Mouse (Mus musculus) fat pad, adult 2 months (tissue): ENCODE measurements around the gene Wdr73.
"Not testable (repeated sequence)": the region's sequence is repeated elsewhere in the genome, so short reads cannot be mapped to it uniquely, and the experiment has no call there.

Source experiments
- DNase-seq: peaks from one replicate; pipeline ENCODE4 v3.0.0-alpha.2; 2011; ENCODE audit warnings: low read depth, low spot score; ENCODE audit errors: extremely low read depth

Gene Wdr73

DNA sequence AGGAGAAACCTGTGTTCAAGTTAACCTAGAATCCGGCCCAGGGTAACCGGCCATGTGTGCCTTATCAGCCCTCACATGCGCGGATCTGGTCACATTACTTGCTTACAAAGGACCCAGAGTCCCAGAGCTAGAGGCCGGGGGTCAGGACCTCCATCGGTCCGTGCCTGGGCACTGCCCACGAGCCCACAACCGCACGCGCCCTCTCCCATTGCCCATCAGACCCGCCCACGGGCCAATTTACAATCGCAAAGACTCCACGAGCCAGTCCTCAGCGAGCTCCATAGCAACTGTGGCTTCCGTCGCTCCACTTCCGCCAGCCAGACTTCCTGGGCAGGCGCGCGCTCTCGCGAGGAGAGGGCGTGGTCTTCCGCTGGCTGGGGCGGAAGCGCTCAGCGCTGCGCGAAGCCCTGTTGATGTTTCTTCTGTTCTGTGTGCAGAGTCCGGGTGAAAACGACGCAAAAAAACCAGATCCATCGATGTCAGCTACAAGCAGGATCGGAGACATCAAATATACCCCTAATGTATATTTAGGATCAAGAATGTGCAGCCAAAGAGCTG, at the start of gene Wdr73:
Gene Wdr73 (minus strand): TSS at position 326 of the 558 bp plus-strand sequence.
- peak; percentile 37 for DNase-seq

DNA sequence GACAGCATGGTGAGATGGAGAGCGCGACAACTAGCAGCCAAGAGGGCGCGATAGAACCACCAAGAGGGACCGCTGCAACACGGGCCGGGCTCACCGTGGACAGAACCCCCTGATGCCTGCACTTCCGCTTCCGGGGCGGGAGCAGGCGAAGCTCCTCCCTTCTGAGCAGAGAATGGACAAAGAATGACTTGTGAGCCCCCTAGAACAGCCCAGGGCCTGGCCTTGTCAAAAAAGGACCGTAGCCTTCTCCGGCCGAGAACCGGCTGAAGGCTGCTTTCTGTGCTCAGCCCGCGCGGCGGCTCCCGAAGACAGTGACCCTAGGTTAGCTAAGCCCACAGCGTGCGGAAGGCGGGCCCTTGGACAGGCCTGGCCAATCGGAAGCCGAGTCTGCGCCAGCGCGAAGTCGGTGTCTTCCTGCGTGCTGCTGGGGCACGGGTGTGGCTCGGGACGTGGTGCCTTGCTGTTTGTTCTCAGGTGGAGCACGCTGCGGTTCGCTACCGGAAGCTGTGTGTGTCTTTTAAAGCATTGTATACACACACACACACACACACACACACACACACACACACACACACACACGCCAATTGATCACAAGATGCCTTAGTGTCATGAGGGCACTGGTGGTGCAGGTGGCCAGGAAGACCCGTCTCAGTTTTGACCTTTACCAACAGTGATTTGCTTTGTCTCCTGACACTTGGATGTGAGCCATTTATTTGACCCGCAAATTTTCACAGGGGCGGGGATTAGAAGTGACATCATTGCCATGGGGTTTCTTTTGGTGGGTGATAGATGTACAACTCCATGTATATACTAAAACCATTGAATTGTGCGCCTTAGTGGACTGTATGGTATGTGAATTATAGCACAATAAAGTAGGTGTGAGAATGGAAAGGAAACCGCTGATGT, 46.6 kb upstream of the Wdr73 start, which contains the start of gene Sec11a:
Gene Sec11a (minus strand): TSS at position 336 of the 906 bp plus-strand sequence.
- peak; percentile 18 for DNase-seq

DNA sequence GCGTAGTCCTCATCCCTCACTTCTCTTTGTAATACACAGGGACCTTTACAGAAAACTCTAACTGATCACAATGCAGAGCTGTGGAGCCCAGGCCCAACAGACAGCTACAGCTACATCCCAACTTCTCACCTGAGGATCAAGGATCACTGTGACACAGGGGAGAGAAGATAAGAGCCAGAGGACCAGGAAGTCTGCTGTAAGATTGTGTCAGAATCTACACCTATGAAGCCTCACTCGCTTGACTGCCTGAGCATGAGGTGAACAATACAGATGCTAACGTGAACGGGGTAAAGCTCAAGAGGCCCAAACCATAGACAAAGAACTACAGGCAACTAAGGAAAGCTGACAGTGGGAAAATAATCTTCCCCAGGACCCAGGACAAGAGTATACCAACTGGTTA, 38.7 kb upstream of the Wdr73 start:
- DNase-seq, result no peak

DNA sequence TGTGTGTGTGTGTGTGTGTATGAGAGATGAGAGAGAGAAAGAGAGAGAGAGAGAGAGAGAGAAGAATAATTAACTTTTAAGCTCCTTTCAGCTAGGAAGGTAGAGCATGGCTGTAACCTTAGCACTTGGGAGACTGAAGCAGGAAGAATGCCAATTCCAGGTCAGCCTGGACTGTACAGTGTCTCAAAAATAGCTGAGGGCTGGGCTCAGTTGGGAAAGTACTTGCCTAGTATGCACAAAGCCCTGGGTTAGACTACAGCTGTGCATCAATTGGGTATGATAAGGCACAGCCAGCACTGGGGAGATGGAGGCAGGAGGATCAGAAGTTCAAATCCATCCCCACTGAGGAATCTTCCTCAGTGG, 36.2 kb upstream of the Wdr73 start:
- not testable (repeated sequence) for DNase-seq

DNA sequence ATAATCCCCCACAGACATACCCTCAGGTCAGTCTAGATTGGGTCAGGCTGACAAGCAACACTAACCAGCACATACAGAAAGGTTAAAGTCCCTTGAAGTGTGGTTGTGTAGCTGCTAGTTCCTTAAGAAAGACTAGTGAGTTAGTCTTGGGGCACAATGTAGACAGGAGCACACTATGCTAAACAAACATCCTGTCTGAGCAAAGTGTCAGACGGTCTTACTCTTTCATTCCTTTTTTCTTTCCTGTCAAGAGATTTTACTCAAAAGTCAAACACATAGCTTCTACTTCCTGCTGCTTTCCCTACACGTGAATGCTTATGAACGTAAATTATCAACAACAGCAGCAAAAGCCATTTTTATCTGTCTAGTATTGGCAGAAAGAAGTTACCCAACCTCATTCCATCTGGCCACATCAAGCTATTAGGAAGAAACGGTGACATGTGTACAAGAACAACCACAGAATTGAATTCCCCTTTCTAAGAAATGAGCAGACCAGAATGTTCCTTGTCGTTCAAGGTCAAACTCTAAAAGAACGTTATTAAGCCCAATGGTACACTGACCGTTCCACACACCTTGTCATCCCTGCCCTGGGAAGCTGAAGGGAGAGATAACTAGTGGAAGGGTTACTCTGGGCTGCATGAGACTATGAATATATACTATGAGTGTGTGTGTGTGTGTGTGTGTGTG, 35.7 kb upstream of the Wdr73 start:
- DNase-seq, result not testable (repeated sequence)

DNA sequence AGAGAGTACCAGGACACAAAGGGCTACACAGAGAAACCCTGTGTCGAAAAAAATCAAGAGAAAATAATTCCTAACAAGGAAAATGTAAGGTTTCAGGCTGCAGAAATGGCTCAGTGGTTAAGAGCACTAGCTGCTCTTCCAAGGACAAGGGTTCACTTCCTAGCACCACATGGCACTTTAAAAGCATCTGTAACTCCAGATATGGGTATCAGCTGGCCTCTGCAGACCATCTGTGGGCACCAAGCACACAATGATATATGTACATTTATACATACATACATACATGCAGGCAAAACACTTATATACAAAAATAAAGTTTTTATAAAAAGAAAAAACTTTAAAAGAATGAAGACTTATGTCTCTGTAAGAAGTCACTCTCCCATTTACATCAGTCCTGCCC, 34.8 kb upstream of the Wdr73 start:
- DNase-seq, result no peak

DNA sequence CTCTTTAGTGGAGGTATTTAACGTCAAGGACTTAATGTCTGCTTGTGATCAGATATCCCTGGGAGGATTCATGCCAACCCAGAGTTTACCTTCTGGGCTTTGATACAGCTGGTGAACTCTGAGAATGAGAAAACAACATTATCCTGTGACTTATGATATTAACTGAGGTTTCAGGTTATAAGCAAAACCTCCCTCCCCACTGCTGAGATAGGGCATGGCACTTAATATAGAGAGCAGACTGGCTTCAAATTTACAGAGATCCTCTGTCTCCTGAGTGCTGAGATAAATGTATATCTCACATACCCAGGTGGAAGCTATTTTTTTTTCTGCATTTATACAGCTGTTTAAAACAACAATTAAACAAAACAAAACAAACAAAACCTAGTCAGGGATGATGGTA, 31.7 kb upstream of the Wdr73 start:
- DNase-seq, result no peak

DNA sequence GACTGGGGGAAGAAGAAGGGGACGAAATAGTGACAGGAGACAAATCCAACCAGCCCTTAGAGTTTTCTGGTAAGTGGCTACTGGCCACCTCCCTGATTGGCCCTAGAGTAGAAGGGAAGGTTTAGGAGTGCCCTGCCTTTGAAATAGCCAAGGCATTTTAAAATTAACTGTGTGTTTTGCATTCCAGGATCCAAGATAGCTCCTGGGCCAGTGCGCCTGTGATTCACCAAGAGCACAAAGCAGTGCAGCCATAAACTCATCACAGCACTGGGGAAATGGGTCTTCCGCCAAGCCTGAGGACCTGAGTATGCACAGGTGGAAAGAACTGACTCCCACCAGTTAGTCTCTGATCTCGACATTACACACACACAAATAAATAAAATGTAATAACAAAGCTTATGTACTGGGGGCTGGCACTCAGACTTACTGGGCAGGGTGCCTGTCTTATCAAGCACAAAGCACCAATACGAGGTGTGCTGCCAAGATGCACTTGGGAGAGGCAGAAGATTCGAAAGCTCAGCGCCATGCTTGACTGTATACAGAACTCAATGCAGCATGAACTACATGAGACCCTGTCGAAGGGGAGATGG, 30.6 kb upstream of the Wdr73 start:
- no peak for DNase-seq

DNA sequence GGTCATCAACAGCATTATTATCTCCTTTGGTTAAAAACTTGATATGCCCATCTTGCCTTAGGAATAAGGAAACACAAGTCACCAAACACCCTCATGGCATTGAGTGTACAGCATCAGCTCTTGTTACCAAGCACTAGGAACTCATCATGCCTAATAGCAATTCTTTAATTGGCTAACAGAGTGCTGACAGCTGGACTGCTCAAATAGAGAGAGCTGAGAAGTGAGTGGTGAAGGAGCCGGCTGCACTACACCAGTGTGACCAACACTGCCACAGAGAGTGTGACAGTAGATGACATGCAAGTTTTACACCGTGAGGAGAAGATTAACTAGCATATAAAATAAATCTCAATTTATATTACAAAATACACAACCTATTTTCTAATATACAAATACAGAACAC, 22.1 kb upstream of the Wdr73 start:
- DNase-seq, result no peak

DNA sequence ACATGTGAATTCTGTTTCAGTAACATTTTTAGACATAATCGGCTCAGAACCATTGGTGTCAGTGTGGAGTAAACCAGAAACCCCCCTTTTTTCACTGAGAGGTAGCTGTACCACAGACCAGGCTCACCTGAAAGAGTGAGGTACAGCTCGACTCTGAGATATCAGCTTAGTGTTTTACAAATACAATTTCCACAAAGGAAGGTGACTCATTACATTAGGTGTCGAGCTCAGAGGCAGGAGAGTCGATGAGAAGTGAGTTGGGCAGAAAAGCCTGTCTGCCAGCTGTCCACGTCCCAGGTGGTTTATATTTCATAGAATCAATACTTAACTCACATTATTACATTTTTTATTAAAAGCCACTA, 18.6 kb upstream of the Wdr73 start:
- DNase-seq, result no peak

DNA sequence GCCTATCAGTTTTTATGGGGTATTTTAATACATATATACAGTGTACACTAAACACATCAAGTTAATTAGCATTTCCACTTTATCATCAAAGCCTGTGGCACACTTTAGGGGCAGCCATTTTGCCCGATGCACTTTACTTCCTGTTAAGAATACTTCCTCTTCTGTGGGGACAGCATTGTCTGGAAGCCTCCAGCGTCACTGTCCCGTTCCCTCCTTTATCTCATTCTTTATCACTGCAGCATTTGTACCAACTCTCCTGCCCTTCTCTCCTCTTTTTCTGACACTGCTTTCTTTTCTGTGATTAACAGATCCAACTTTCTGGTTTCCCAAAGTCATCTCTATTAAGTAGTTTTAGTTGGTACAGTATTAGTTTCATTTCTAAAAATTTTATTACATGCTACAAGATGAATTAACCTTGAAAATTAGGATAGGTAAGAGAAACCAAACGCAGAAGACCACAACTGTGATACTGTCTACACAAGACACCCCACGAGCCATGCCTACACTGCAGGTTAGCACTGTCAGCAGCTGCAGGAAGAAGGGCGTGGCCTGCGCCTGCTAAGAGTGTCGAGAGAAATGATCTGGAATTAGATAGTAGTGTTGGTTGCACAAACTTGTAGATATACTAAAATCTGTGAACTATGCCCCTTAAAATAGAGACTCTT, 18.0 kb upstream of the Wdr73 start:
- DNase-seq, result no peak

DNA sequence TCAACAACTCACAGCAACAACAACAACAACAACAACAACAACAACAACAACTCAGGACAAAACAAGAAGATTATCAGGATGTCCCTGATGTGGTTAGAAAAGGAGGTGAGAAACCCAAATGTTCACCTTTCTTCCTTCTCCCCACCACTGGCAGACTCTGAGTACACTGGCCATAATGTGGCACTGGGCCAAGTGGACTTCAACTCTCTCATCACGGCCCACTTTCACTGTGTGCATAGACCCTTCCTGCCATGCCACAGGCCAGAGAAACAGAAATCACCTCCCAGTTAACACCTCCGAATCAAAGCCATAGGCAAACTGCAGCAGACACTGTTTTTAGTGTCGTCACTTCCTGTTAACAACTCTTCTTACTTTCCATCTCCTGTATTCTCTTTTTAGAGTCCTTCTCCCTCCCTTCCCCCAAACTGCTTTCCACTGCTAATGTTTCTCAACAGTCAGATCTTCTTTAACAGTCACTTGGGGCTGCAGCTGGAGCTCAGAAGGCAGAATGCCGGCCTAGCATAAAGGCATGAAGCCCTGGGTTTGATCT, 16.9 kb upstream of the Wdr73 start:
- no peak for DNase-seq

DNA sequence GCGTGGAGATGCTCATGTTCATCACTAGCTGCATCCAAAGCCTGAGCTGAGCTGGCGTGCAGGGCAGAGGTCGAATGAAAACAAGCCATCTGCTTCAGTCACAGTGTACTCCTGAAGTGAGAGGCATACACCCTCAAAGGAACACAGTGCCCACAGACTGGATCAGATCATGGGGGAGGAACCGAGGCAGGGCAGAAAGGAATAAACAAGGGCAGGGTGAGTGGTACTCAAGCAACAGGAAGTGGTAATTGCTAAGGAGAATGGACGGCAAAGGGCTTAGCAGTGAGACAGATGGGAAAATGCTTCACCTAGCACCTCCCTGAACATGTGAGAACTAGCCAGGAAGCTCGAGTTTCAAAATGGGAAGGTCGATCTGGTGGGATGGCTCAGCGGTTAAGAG, 11.4 kb upstream of the Wdr73 start:
- no peak for DNase-seq

DNA sequence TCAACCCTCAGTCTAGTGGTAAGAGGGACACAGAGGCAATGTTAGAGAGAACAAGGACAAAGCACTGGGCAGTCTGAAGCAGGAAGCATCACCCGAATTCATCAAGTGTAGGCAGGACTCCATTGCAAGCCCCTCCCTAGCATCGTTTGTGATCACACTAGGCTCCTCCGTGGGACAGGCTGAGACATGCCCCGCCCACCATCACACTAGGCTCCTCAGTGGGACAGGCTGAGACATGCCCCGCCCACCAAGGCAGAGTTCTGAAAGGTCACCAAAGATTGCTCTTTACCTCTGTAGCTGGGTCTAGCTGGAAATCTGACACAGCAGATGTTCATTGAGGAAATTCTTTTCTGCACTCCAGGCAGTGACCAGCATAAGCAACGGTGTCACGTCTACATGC, 10.0 kb upstream of the Wdr73 start:
- no peak for DNase-seq

DNA sequence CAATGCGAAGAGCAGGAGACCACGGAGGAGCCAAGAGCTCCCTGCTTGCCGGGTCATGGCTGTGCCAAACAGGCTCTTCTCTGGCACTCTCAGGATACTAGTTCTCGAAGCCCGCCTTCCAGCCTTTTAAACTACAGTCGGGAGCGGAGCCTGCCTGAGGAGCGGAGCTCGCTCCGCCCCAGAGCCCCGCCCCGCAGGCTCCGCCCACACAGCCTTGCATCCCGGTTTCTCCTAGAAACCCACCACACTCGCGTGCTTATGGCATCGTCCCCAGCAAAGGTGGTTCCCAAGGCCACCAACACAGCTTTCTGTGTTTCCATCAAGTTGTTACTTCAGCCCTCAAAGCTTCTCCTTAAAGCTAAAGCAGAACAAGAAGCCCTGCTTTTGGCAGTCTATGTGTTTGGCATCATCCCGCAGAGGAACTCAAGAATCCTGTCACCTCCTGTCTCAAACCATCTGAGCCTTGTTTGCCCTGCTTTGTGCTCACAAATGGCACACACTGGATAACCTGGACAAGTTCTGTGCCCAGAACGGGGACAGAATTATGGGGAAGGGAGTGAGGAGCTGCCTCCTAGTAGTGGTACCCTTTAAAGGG, 3.9 kb upstream of the Wdr73 start, which contains the start of gene Nmb:
Gene Nmb (minus strand): TSS at position 156 of the 595 bp plus-strand sequence.
- no peak for DNase-seq

DNA sequence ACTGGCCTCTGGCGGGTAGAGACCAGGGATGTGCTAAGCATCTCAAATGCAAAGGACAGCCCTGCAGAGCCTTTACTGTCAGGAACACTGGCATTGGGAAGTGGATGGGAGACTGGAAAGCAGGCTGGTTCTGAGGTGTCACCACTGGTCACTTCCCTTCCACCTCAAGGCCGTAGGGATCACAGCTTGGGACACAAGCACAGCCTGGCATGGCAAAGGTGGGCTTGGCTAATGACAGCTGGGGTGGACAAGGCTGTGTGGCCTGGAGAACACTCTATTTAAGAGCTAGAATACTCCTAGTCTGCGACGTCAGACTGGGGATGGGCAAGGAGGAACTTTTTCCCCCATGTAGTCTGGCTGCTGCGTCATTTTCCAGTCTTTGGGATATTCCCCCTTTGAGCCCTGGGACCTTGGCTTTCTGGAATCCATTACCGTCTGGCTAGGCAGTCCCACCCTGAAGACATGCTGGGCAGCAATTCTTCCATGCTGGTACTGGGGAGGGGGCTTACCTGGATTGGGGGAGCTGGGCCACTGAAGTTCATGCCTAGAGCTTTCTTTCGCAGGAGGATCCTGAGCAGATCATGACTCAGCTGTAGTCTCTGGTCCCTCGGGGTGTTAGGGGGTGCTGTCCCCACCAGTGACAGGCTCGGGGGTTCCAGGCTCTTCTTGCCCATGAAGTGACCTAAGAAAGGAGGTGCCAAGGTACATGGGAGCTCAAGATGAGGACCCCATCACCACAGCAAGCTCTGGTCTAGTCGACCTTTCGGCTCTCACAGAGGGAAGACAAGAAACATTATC, 2.8 kb upstream of the Wdr73 start:
- DNase-seq, result no peak

DNA sequence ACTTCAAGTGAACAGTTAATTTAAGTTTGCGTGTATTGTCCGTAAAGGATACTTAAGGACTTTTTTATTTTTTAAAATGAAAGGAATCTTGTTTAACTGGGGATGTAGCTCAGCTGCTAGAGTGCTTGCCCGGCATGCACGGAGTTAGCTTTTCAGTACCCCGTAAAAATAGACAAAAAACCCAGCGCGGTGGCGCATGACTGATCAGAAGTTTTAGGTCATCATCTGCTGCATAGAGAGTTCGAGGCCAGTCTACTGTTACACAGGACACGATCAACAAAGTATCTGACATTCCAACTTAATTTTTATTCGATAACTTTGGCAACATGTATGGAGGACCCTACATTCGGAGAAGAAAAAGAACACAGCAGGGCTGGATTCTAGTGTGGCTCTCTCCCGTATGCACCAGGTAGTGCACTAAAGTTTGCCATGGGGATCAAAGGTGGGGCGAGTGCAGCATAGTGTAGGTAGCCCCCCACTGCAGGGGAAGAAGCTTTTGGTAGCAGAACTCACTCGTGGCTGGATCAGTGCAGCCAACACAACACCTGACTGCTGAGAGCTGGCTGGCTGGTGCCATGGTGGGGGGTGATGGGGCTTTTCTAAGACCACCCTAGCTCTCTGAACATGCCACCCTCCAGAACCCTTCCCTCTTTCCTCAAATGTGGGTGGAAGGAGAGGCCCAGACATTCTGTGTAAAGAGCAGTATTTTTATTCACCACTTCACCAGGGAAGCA, 639 bp upstream of the Wdr73 start:
- no peak for DNase-seq

DNA sequence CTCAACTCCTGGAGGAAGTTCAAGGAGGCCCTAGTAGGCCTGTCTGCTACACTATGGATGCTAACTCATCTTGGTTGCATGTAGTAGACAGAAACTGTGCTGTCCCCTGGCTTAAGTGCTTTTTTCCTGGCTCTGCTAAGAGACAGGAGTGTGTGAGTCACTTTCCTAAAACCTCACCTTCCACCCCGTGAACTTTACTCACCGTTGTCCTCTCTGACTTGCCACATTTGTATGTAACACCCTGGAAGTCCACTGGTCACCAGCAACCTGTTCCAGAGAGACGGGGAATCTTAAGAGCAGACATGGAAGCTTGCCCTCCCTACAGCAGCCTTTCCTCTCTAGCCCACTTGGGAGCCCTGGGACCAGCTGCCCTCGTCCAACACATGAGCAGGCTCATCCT, 3.3 kb downstream of the Wdr73 start:
- no peak for DNase-seq

DNA sequence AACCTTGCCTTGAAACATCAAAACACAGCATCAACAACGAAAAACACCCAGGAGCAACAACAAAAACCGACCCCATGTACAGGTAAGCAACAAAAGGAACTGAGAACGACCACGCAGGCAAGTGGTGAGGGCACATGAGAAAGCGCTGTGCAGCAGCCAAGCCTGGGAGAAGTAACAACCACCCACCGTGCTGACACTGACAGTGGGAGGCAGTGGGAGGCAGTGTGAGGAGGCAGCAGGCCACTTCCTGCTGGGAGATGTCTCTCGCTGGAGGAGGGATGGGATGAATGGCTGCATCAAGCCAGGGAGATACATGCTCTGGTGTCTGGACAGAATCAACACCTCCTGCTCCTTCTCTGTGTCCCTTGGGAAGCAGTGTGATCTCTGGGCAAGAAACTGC, 3.9 kb downstream of the Wdr73 start:
- no peak for DNase-seq
